Mouse (Mus musculus) liver, postnatal 0 days (tissue): ENCODE measurements at regions not wholly inside any gene's neighbourhood (a gene's known extent, or its start where the extent isn't known, plus 50 kb on each side); places are given as distances from the start of the nearest gene placed in this dataset.

ENCODE experiments used
- CTCF ChIP-seq: sonication (generic); IDR thresholded peaks from 2 replicates; pipeline ENCODE4 v1.5.1; 2016; ENCODE audit warnings: antibody characterized with exemption, low read depth
- EP300 ChIP-seq: IDR thresholded peaks from 2 replicates; pipeline ENCODE4 v1.6.1; 2016; ENCODE audit warnings: antibody characterized with exemption, low read depth, mild to moderate bottlenecking

DNA sequence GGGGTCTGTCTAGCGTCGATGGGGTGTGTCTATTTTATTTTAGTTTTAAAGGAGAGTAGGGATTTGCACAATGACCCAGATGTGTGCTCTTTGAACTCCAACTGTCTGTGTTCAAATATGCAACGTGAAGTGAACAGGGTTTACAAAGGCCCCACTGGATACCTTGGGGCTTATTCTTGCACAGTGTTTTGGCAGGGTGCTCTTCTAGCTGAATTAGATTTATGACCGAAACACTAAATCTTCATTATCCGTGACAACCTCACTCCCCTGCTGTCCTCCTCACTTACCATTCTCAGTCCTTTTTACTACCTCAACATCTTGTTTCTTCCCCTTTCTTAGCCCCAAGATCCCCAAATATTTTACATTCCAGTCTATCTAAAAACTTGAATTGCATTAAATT lies 151.3 kb upstream of the Rspo3 start:
- no peak for TF ChIP-seq EP300
- no peak for TF ChIP-seq CTCF
